Mouse (Mus musculus) ES-Bruce4 (cell line): Measurements from ENCODE around the gene Tmc6. TPM values are rescaled to one million over a fixed set of nuclear protein-coding genes. Genes with fewer than 3 reads are reported as not detected.

ENCODE experiments used
- H3K27ac ChIP-seq: 2 replicates; pipeline ENCODE4 v1.5.1; 2012; ENCODE audit warnings: low read length, inconsistent platforms; ENCODE audit not compliant: insufficient read depth
- H3K27me3 ChIP-seq: 2 replicates; pipeline ENCODE4 v1.6.1; 2012; ENCODE audit warnings: mild to moderate bottlenecking, low read length, inconsistent platforms; ENCODE audit not compliant: control insufficient read depth, poor library complexity, insufficient read depth, severe bottlenecking
- H3K36me3 ChIP-seq: 2 replicates; pipeline ENCODE4 v1.6.1; 2012; ENCODE audit warnings: inconsistent platforms, mild to moderate bottlenecking, low read length, moderate library complexity; ENCODE audit not compliant: control insufficient read depth, poor library complexity, insufficient read depth, severe bottlenecking
- H3K4me1 ChIP-seq: one replicate; pipeline ENCODE4 v1.8.1; 2011; ENCODE audit warnings: low read length; ENCODE audit not compliant: control insufficient read depth, insufficient read depth
- H3K4me3 ChIP-seq: 2 replicates; pipeline ENCODE4 v1.5.1; 2011; ENCODE audit warnings: low read depth, mild to moderate bottlenecking, low read length
- H3K9ac ChIP-seq: 2 replicates; pipeline ENCODE4 v1.6.1; 2012; ENCODE audit warnings: low read depth, mild to moderate bottlenecking, inconsistent platforms; ENCODE audit not compliant: poor library complexity, severe bottlenecking
- H3K9me3 ChIP-seq: replicated peaks from 2 replicates; pipeline ENCODE4 v1.6.1; 2012; ENCODE audit warnings: mild to moderate bottlenecking, low read length, inconsistent platforms; ENCODE audit not compliant: control insufficient read depth, poor library complexity, insufficient read depth, severe bottlenecking
- CTCF ChIP-seq: IDR thresholded peaks from one replicate; pipeline ENCODE4 v1.8.1; 2011; ENCODE audit warnings: low read depth, low read length
- EP300 ChIP-seq: IDR thresholded peaks from 2 replicates; pipeline ENCODE4 v1.6.1; 2011; ENCODE audit warnings: low read depth, low read length; ENCODE audit not compliant: insufficient read depth
- POLR2A ChIP-seq: IDR thresholded peaks from one replicate; pipeline ENCODE4 v1.8.1; 2011; ENCODE audit warnings: low read length; ENCODE audit not compliant: insufficient read depth
- polyA plus RNA-seq: library from polyadenylated mRNA; stranded (reverse); fragments of >200 nt; gene quantifications from 2 replicates; pipeline ENCODE4 v1.2.4, GENCODE M21; 2011; ENCODE audit warnings: low read depth; ENCODE audit not compliant: missing spikeins, insufficient read depth, insufficient read length

The Tmc6 gene
- polyA plus RNA-seq = 12.3 and 16.4 TPM in 2 replicates

GRCm38 (mm10) chr11:117781993-117782704, at the start of gene Tmc6, which contains the start of gene Tmc8:
Tmc6 (minus strand) TSS chr11:117782198.
Tmc8 (plus strand) TSS chr11:117782076.
- 0 out of 2 replicates have a peak, but pooled peaks have one; percentile 18 for TF ChIP-seq EP300
- no peak for TF ChIP-seq POLR2A
- no peak for TF ChIP-seq CTCF
- H3K27ac ChIP-seq = peak within 1 kb of the TSS; percentile 24
- peak within 1 kb of the TSS; percentile 80 for H3K4me3 ChIP-seq
- H3K36me3 ChIP-seq = no peaks in the 10 kb centered on the region
- peaks cover 4% of the 10 kb centered on the region for H3K4me1 ChIP-seq
- H3K27me3 ChIP-seq = no peaks in the 10 kb centered on the region
- H3K9ac ChIP-seq = peak within 1 kb of the TSS; percentile 51
- H3K9me3 ChIP-seq = no peaks in the 10 kb centered on the region

- H3K9me3 ChIP-seq = no peaks in the 10 kb centered on the region
- no peaks in the 10 kb centered on the region for H3K4me1 ChIP-seq
- H3K4me3 ChIP-seq = no peak overlapping the region
- H3K27ac ChIP-seq = no peak overlapping the region
- TF ChIP-seq POLR2A (no peak), CTCF (no peak), EP300 (no peak)
- H3K27me3 ChIP-seq = no peaks in the 10 kb centered on the region
- no peak overlapping the region for H3K9ac ChIP-seq
- H3K36me3 ChIP-seq = no peaks in the 10 kb centered on the region
Observed at GRCm38 (mm10) chr11:117830401-117830800, 48.4 kb upstream of the Tmc6 start.

GRCm38 (mm10) chr11:117829671-117830215, 47.7 kb upstream of the Tmc6 start:
- Histone ChIP-seq H3K4me1 (no peaks in the 10 kb centered on the region), H3K27ac (no peak overlapping the region), H3K4me3 (no peak overlapping the region), H3K9me3 (no peaks in the 10 kb centered on the region), H3K9ac (no peak overlapping the region), H3K27me3 (no peaks in the 10 kb centered on the region), H3K36me3 (no peaks in the 10 kb centered on the region)
- TF ChIP-seq POLR2A (no peak), CTCF (no peak), EP300 (no peak)

- Histone ChIP-seq H3K4me1 (no peaks in the 10 kb centered on the region), H3K9me3 (no peaks in the 10 kb centered on the region), H3K27ac (no peak overlapping the region), H3K4me3 (no peak overlapping the region), H3K9ac (no peak overlapping the region), H3K27me3 (no peaks in the 10 kb centered on the region), H3K36me3 (no peaks in the 10 kb centered on the region)
- TF ChIP-seq POLR2A = no peak
- TF ChIP-seq EP300 = no peak
- no peak for TF ChIP-seq CTCF
Observed at GRCm38 (mm10) chr11:117828888-117829604, 47.0 kb upstream of the Tmc6 start.

- Histone ChIP-seq H3K36me3 (0 out of 2 replicates have a peak, but pooled peaks cover 3% of the 10 kb centered on the region), H3K9ac (no peak overlapping the region), H3K27me3 (no peaks in the 10 kb centered on the region), H3K9me3 (no peaks in the 10 kb centered on the region), H3K27ac (no peak overlapping the region), H3K4me3 (no peak overlapping the region), H3K4me1 (peaks cover 2% of the 10 kb centered on the region)
- TF ChIP-seq EP300 (no peak), POLR2A (no peak), CTCF (no peak)
Observed at GRCm38 (mm10) chr11:117828149-117828887, 46.3 kb upstream of the Tmc6 start.
